Mouse (Mus musculus) adrenal gland, postnatal 0 days (tissue): ENCODE results near the gene Il21r. TPM values are rescaled to one million over a fixed set of nuclear protein-coding genes. Genes with fewer than 3 reads are reported as not detected.

Source experiments
- polyA plus RNA-seq: library from polyadenylated mRNA; unstranded; fragments of >200 nt; fragmentation: Nextera tagmentation; extraction: Ambion mirVana; gene quantifications from 2 replicates; pipeline ENCODE4 v1.2.1, GENCODE M21; 2015

Gene Il21r
- polyA plus RNA-seq, result 0.52 and 0.61 TPM in 2 replicates

GRCm38 (mm10) chr7:125603185-125603631 lies at the start of gene Il21r:
Gene Il21r (plus strand): TSS chr7:125603429.

Other genes starting within 250 kb of the Il21r start
- gene Kdm8, start 158.8 kb upstream of the Il21r start, polyA plus RNA-seq, result 4.3 and 5.8 TPM in 2 replicates
- gene Nsmce1, start 111.8 kb upstream of the Il21r start, polyA plus RNA-seq, result 222 and 242 TPM in 2 replicates
- gene Il4ra, start 51.3 kb upstream of the Il21r start, polyA plus RNA-seq, result 34.6 and 89.1 TPM in 2 replicates
- 7.2 and 12.7 TPM in 2 replicates for gene Gtf3c1, start 104.4 kb downstream of the Il21r start, polyA plus RNA-seq
- gene D430042O09Rik, start 104.5 kb downstream of the Il21r start, polyA plus RNA-seq, result 3.8 and 5.8 TPM in 2 replicates